Mouse (Mus musculus) thymus, adult 2 months (tissue): ENCODE measurements around the gene Tspan5.

Experiments
- CTCF ChIP-seq: fragments of 200-500 bp; IDR thresholded peaks from 2 replicates; pipeline ENCODE4 v1.5.1; 2012; ENCODE audit warnings: mild to moderate bottlenecking, control low read depth, low read length, moderate library complexity, borderline replicate concordance; ENCODE audit not compliant: control insufficient read depth, poor library complexity, insufficient read depth; ENCODE audit errors: extremely low read depth
- POLR2A ChIP-seq: fragments of 200-500 bp; IDR thresholded peaks from 2 replicates; pipeline ENCODE4 v1.6.1; 2012; ENCODE audit warnings: mild to moderate bottlenecking, low read length, control low read depth, moderate library complexity; ENCODE audit not compliant: control insufficient read depth, poor library complexity, insufficient read depth; ENCODE audit errors: extremely low read depth

DNA sequence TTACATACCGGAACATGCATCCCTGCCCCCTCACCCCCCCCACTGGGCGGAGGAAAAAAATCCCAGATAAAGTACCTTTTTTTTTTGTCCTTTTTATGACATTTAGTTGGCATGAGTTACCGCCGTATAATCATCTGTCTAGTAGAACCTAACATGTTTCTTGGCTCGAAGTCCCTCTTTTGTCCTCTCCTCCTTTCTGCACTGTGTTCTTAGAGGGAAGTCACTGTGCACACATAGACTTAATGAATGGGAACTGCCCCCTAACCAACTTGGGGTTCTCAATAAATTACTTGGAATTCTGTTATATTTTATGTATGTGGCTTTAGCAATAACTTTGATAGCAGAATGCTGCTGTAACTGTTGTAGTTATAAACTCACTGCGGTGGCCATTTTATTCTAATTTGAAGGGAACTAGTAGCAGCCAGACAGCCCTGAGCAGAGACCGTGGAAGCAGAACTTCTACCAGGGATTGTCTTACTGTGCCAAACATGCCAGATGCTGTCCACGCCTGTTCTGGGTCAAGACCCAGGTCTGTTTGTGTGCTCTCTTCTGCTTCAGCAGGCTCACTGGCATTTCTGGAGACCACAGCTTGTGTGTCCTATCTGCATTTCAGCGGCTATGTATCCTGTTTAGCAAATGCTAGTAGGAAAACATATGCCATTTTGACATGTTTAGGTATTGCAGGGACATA is 91.0 kb downstream of the Tspan5 start:
- TF ChIP-seq POLR2A (no peak), CTCF (no peak)
